Mouse (Mus musculus) bone marrow, adult 2 months (tissue): ENCODE data around the gene Zfp668. TPM values are rescaled to one million over a fixed set of nuclear protein-coding genes. Genes with fewer than 3 reads are reported as not detected.

ENCODE experiments used
- H3K27ac ChIP-seq: fragments of 200-500 bp; 2 replicates; pipeline ENCODE4 v1.5.1; 2012; ENCODE audit warnings: low read depth, mild to moderate bottlenecking, control low read depth, inconsistent platforms, low read length; ENCODE audit not compliant: control insufficient read depth, poor library complexity, insufficient read depth
- H3K4me1 ChIP-seq: fragments of 200-500 bp; 2 replicates; pipeline ENCODE4 v1.6.1; 2011; ENCODE audit warnings: low read length; ENCODE audit not compliant: control insufficient read depth, insufficient read depth
- H3K4me3 ChIP-seq: fragments of 200-500 bp; replicated peaks from 2 replicates; pipeline ENCODE3; 2011; ENCODE audit warnings: mild to moderate bottlenecking, low read depth, low read length, control low read depth; ENCODE audit not compliant: control insufficient read depth
- CTCF ChIP-seq: fragments of 200-500 bp; IDR thresholded peaks from 2 replicates; pipeline ENCODE4 v1.5.1; 2011; ENCODE audit warnings: low read length, control low read depth; ENCODE audit not compliant: control insufficient read depth, insufficient read depth
- POLR2A ChIP-seq: fragments of 200-500 bp; IDR thresholded peaks from 2 replicates; pipeline ENCODE4 v1.6.1; 2011; ENCODE audit warnings: low read depth, mild to moderate bottlenecking, control low read depth, low read length, borderline replicate concordance; ENCODE audit not compliant: control insufficient read depth
- WGBS: fragments of 180-500 bp; shearing (Covaris S2); methylation state at CpG from one replicate; pipeline ENCODE4 v1.1.7; 2018; 5-methylcytosine and 5-hydroxymethylcytosine counted together
- polyA plus RNA-seq: library from polyadenylated mRNA; stranded (reverse); fragments of >200 nt; gene quantifications from 2 replicates; pipeline ENCODE4 v1.2.4, GENCODE M21; 2011; ENCODE audit warnings: low replicate concordance; ENCODE audit not compliant: missing spikeins, insufficient read depth, insufficient read length

The Zfp668 gene
- polyA plus RNA-seq, 1 experiment: 8.3 TPM

DNA sequence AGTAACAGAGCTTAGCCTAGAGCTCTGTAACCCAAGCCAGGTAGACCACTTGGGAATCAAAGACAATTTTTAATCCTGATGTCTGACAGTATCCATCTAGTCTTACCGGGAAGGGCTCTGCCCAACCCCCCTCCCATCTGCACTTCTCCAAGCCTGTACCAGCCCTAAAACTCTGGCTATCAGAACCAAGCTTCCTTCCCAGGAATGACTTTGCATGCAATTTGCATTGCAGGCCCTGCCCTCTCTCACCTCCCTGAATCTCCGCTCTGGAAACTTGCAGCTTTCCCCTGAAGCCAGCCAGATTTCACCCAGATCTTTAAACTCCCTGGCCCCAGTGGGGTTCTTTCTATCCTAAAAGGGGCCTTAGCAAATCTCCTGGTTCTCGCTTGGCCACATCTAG, 11.2 kb upstream of the Zfp668 start:
- H3K27ac ChIP-seq: no peak overlapping the region
- 90% methylated on average over 3 of the region's 3 CpGs for WGBS

DNA sequence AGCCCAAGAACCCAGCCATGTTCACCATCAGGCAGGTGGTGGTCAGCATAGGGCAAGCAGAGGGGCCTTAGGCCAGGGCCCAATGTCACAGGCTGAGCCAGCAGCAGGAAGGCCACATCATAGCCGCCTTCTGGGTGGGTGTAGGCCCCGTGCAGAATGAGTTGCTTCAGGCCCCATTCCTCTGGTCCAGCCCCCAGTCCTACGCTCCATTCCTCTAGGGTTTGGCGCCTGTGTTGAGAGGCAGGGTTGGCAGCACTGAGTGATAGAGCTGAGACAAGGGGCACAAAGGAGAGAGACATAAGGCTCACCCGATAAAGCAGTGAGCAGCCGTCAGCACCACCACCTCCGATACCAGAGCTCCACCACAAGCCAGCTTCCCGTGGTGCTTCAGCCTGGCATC, 10.6 kb upstream of the Zfp668 start:
- Histone ChIP-seq H3K4me3 (no peak overlapping the region), H3K27ac (no peak overlapping the region), H3K4me1 (no peaks in the 10 kb centered on the region)
- WGBS: 77% methylated on average over 8 of the region's 8 CpGs
- no peak for TF ChIP-seq POLR2A
- no peak for TF ChIP-seq CTCF

More for the DNA sequence above, 11.2 kb upstream of the Zfp668 start:
- Histone ChIP-seq H3K4me3 (no peak overlapping the region), H3K4me1 (no peaks in the 10 kb centered on the region)
- TF ChIP-seq CTCF: no peak
- TF ChIP-seq POLR2A: no peak

DNA sequence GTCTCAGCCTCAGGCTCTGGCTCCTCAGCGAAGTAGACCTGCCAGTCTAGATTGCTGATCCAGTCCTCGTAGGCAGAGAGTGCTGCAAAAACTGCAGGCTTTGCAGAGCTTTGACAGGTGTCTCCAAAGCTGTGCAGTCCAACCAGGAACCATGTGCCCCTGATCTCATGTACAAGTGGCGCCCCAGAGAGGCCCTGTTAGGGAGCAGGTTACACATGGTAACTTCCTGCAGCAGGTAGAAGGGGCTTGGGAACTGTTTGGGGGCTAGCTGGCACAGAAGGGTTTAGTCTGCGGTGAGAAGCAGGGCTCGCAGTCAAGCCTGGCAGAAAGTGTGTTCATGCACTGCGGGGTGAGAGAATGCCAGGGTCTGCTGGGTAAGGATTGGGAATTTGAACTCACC, 9.9 kb upstream of the Zfp668 start:
- H3K4me3 ChIP-seq: no peak overlapping the region
- no peak overlapping the region for H3K27ac ChIP-seq
- H3K4me1 ChIP-seq: no peaks in the 10 kb centered on the region
- WGBS: 90% methylated on average over 6 of the region's 6 CpGs
- TF ChIP-seq POLR2A (no peak), CTCF (no peak)

DNA sequence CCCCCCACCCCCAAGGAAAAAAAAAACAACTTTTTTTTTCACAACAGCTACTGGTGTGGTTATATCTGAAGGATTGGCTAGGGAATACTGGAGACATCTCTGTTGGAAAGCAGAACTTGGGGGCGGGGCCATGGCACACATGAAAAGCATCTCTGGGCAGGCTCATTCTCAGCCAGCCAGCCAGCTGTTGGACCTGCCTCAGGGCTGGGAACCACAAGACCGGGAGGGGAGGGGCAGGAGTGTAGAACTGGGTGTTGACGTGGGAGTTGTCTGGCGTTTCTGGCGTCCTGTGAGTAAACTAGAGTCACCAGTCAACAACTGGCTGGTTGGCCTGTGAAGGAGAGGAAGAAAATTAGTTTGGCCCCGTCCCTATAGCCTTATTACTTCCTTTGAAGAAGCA, 9.3 kb upstream of the Zfp668 start:
- WGBS: 43% methylated on average over 6 of the region's 6 CpGs
- Histone ChIP-seq H3K4me1 (no peaks in the 10 kb centered on the region), H3K4me3 (no peak overlapping the region), H3K27ac (no peak overlapping the region)
- TF ChIP-seq POLR2A: no peak
- TF ChIP-seq CTCF: no peak

DNA sequence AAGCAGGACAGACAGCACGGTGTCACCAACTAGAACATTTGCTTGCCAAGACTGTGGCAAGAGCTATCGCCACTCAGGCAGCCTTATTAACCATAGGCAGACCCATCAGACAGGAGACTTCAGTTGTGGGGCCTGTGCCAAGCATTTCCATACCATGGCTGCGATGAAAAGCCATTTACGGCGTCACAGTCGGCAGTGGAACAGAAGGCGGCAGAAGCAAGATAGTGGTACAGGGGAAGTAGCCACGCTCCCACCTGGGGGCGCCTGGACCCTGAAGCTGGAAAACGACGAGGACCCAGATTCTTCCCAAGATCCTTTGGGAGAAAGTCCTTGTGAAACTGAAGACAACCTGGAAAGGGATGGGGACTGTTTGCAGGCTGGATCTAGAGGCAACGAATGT, 3.8 kb upstream of the Zfp668 start:
- no peak overlapping the region for H3K4me3 ChIP-seq
- no peaks in the 10 kb centered on the region for H3K4me1 ChIP-seq
- no peak overlapping the region for H3K27ac ChIP-seq
- TF ChIP-seq POLR2A (no peak), CTCF (no peak)
- 91% methylated on average over 12 of the region's 12 CpGs for WGBS

DNA sequence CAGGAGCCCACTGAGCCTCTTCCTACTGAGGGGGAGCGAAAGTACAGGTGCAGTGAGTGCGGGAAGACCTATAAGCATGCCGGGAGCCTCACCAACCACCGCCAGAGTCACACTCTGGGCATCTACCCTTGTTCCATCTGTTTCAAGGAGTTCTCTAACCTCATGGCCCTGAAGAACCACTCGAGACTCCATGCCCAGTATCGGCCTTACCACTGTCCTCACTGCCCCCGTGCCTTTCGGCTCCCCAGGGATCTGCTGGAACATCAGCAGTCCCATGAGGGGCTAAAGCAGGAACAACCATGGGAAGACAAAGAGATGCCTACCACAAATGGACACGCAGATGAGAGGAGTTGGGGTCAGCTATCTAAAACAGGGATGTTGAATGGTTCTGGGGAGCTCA, 2.7 kb upstream of the Zfp668 start:
- no peaks in the 10 kb centered on the region for H3K4me1 ChIP-seq
- WGBS: 95% methylated on average over 9 of the region's 9 CpGs
- no peak overlapping the region for H3K27ac ChIP-seq
- TF ChIP-seq POLR2A (no peak), CTCF (no peak)
- no peak overlapping the region for H3K4me3 ChIP-seq

DNA sequence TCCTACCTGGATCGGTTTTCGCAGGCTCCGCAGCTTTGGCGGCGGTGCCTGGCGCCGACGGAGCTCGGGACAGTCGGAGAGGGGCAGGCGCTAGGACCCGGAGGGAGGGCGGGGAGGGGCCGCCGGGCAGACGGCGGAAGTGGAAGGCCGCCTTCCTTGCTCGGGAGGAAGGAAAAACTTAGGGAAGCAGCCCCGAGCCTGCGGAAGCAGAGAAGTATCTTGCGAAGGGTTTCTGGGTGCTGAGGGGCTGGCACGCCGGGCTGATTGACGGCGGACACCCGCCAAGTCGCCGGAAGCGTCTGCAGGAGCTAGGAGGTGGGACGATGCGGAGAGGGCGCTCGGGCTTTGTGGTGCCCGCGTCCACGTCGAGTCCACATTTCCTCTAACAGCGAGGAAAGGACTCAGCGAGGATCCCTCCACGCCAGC, 574 bp downstream of the Zfp668 start, which contains the start of gene Zfp646:
Gene Zfp646, plus strand, starts transcription at position 181 of the 426 bp plus-strand sequence.
- Histone ChIP-seq H3K4me1 (no peaks in the 10 kb centered on the region), H3K27ac (peak within 1 kb of the TSS; percentile 91), H3K4me3 (peak within 1 kb of the TSS; percentile 92)
- TF ChIP-seq POLR2A: no peak
- TF ChIP-seq CTCF: no peak
- WGBS: under 1% methylated on average over 41 of the region's 41 CpGs

DNA sequence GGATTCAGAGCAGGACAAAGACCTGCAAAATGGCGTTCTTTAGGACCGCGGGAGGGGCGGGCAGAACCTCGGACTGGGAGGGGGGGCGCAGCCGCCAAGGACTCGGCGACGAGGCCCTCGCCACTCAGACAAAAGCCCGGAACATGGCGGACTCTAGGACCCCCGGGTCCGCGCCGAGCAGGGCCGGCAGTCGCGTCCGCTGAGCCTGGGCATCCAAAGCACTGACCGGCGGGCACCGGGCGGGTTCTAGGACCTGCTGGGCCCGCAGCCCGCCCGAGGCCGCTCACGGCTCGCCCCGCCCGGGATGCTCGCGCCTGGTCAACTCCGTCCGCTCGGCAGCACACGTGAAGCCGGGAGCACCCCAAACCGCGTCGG, 1.0 kb downstream of the Zfp668 start:
- Histone ChIP-seq H3K27ac (peak overlapping the region; percentile 91), H3K4me3 (peak overlapping the region; percentile 92), H3K4me1 (no peaks in the 10 kb centered on the region)
- no peak for TF ChIP-seq CTCF
- under 1% methylated on average over 43 of the region's 43 CpGs for WGBS
